Mouse (Mus musculus) hematopoietic stem cell, adult 5-6 weeks (primary cell): ENCODE measurements at regions not wholly inside any gene's neighbourhood (a gene's known extent, or its start where the extent isn't known, plus 50 kb on each side); places are given as distances from the start of the nearest gene placed in this dataset.

ENCODE experiments used
- ATAC-seq, 2 experiments: fragments of 125-278 bp in 1 of 2; replicated peaks in 1 of 2; 2 replicates each; pipeline ENCODE4 v1.8.0; 2016 to 2017; ENCODE audit warnings: inconsistent platforms in 2 of 2, mild to moderate bottlenecking in 2 of 2, moderate number of reproducible peaks in 2 of 2, low read depth in 1 of 2, moderate TSS enrichment in 1 of 2; ENCODE audit not compliant: low FRiP score in 2 of 2, poor library complexity in 2 of 2, severe bottlenecking in 2 of 2, insufficient read depth in 1 of 2, low TSS enrichment in 1 of 2

DNA sequence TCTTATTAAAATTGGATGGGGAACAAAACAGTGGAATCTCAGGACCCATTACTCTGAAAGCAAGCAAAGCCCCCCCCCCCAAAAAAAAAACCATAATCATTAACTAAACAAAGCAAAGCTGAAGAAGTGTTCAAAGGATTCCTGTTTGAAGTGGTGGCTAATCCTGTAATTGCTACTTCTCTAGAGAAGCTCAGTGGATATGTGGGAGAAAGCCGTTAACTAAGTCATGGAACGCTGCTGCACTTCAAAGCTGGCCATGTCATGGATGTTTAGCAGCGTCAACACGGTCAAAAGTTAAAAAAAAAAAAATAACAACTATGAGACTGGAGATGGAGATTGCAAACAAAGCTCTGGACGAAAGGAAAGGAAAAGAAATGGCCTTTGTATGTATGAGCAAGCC lies 305.3 kb upstream of the Slc35b3 start:
- no peak for ATAC-seq

DNA sequence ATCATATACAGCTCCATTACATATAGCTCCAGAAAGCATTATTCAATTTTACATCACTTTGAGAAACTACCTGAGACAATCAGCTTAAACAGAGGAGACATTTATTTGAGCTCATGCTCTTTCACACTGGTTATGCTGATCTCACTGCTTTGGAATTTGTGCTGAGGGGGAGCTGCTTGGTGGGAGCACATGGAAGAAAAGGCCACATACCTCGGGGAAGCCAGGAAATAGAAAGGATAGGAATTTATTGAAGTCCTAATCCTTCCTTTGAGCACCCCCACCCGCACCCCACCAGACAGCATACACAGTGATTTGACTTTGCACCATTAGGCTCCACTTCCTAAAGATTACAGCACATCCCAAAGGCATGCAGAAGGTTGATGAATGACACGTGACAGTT lies 296.0 kb upstream of the Slc35b3 start:
- no peak for ATAC-seq

DNA sequence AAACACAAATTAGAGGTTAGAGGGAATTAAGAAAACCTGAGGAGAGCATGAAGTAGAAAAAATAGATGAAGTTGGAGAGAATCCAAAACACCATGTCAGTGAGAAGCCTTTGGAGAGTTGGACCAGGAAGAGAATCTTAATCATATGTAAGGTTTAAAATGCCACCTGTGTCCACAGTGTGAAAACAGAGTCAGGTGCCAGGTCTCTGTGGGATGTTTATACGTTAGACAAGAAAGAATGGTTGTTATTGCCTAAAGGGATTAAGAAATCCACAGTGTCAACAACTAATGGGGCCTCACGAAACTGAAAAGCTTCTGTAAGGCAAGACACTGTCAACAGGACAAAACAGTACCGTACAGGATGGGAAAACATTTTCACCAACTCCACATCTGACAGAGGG lies 294.7 kb upstream of the Slc35b3 start:
- ATAC-seq: no peak

DNA sequence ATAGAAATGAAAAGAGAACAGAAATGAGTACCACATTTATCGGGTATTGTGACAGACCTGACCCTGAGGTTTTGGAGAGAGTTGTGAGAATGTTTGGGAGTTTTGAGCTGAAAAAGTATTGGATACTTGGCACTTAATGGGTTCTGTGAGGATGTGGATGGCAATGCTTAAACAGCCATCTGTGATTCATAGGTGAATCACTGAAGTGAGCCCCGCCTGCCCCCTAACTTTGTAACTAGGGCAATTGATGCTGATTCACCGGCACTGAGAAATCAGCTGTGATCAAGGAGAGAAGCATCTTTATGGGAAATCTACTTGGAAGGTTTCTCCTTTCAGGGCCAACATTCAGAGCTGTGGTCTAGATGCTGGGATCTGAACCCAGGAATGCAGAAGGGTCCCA lies 291.9 kb upstream of the Slc35b3 start:
- no peak for ATAC-seq

DNA sequence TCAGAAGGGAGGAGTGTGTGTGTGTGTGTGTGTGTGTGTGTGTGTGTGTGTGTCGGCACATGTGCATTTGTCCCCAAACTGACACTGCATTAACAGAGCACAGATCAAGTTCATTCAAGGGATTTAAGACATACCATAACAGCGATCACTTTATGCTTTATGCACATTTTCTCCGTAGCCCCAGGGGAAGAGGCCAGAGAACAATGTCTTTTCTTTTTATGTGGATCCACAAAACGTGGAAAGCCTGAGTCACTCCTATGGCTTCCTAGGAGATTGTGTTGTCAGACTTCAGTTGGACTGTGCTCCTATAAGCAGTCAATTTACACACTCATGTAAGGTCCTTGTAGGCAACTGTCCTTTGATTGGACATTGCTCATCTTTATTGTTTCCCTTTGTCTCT lies 289.4 kb upstream of the Slc35b3 start:
- no peak for ATAC-seq

DNA sequence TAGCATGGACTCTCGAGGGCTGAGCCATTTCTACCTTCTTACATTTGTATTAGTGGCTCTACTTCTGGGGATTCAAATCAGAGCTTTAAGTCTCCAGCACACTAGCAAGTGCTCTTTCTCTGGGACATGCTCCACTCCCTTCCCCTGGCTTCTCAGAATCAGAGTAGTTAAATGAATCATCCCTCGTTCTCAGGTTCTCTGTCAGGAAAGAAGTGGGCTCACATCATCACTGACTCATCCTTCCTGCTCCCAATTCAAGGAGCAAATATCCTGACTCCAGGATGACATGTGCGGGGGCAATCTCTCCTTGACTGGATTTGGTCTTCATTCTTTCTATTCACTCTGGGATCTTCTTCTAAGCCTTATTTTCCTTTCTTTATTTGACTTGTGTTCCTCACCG lies 266.2 kb upstream of the Slc35b3 start:
- no peak for ATAC-seq

DNA sequence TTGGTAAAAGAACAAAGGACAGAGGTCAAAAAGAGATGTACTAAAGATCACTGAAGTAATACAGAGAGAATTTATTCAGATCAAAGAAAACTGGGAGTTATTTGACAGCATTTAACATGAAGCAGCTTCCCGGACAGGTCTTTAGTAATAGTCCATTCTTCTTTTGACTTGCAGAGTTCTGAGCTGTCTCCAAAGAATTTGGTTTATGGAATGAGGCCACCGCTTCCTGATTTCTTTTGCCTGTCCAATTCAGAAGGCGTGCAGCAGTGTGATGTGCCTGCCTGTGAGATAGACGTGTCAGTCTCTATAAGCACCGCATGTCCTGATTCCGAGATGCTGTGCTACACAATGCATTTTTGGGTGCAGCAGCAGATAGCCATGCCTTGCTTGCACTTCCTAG lies 265.0 kb upstream of the Slc35b3 start:
- no peak for ATAC-seq

DNA sequence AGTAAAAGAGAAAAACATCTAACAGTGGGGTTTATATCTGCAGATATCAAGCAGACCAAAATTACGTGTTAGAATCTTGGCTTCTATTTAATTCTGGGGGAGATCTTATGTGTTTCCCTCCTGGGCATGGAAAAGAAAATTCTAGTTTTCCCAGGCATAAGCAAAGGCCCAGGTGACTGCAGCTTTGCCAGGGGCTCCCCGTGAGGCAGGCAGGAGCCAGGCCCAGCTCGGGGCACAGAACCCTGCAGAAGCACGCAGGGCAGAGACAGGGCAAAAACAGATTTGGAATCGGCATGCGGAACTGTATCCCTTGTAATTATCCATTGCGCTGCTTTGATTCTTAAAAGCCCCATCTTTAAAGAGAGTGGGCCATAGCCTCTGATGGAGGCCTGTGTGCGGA lies 250.4 kb upstream of the Slc35b3 start:
- no peak for ATAC-seq

DNA sequence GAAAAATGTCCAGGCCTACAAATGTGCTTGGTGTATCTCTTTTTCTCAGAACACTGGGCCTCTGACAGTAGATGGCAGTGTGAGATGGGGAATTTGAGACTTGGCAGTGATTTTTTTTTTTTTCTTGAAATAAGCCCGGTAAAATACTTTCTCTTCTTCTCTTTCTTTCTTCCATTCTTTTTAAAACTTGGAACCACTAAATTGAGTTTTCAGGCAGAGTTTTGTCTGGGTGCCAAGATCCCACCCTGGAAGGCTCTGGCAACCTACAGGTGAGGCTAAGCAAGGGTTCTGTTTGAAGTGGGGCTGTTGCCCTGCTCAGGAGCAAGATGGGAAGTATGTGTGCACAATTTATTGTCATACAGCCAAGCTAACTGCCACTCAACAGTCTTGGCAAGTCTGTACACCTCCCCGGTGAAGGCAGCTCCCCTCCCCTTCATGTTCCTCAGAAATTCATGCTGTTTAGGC lies 223.1 kb upstream of the Slc35b3 start:
- no peak for ATAC-seq

DNA sequence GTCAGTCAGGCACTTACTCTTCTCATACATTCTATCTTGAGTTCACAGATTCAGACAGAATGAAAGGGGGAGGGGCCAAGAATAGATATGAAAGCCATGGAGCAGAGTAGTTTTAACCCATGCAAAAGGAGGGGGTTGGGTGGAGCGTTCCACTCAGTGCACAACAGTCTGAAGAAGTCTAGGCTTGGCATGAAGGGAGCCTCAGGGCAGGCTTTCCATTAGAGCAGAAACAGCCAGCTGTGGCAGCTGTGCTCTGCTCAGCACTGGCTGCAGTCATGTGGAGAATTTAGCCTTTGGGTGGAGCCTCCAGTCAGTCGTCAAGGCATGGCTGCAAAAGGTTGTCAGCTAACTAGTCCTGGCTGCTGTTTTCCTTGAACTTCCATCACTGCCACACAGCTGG lies 201.3 kb upstream of the Slc35b3 start:
- ATAC-seq: no peak

DNA sequence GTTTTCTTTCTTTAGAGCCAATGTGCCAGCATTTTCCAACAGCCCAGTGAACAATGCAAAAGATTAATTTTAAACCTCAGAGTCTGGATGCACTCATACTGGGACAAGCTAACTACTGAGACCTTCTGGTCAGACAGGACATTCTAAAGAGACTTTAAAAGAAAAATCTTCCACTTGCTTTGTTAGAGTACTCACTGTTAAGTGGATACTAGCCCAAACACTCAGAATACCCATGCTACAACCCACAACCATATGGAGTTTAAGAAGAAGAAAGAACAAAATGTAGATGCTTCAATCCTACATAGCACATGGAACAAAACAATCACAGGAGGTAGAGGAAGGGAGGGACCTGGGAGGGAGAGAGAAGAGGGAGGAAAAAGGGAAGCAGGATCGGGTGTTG lies 167.3 kb upstream of the Slc35b3 start:
- no peak for ATAC-seq

DNA sequence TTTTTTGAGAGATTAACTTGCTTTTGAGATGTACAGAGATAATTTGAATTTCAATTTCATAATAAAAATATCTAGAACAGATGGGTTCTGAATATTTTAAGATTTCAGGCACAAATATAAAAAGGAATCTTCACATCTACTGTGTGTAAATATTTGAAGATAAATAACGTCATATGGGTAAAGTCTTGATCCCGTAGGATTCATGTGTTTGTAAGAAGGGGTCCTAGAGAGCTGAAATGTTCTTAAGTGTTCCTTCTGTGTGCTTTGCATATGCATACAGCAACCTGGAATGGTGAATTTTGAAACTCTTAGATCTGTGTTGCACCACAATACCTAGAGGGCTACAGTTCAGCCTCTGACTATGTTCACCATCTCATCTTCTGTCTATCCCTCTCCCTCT lies 131.4 kb upstream of the Slc35b3 start:
- no peak for ATAC-seq

DNA sequence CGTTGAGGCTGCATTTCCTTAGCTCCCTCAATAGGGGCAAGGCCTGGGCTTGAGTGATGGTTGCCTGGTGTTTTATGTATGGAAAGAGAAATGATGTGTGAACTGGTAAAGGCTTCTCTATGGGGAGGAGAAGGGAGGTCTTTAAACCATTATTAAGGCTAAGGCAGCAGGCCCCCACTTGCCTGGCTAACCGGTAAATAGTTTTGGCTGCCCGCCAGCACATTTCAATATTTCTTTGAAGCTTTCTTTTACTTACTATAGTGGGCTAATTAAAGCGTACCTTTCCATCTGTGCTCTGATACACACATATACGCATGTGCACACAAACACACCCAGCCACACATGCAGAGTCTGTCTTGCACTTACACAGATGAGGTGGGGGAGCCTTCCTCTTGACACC lies 123.9 kb upstream of the Slc35b3 start:
- no peak for ATAC-seq

DNA sequence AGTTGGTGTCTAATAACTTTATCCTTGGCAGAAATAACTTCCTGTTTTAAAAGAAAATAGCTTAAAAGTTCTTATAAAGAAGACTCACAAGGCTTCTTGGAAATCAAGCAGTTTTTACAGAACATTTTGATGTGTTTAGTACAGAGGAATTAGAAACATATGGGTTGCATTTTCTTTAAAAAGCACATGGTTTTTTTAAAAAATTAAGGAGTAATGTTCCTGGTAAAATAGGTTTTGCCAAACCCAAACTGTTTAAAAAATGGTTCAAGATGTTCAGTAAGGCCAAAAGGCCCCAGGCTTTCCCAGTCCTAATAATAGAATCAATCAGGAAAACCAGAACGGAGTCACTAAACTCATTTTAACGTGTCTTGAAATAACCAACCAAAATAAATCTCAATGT lies 113.5 kb upstream of the Slc35b3 start:
- ATAC-seq: no peak

DNA sequence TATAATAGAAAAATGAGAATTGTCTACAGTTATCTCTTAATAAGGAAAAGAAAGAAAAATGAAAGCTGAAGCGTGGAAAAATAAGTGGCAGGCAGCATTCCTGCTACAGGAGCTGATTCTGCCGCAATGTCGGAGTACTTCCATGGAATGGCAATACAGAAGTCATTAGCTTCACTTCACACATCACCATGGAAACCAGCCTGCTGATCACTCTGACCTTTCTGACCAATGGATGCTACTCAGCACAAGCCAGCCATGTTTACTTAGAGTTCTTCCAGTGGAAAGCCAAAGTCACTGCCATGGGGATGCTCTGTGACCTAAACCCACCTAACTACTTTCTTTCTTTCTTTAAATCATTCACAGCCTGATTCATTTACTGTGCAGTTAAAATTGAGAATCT lies 71.6 kb upstream of the Slc35b3 start:
- ATAC-seq: no peak

DNA sequence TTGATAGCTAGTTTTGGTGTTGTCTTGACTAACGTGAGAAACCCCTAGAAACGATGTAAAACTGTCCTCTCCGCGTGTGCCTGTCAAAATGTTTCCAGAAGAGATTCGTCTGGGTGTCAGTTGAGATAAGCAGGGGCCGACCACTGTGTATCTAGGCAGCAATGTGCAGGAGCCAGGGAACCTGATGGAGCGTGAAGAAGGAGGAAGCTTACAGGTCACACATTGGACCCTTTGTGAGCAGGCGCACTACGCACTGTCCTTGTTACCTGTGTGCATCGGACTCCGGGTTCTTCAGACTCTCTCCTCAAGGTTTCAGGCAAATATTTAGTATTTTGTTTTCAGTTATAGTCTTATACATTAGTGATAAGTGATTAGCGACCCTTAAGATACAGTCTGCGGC lies 59.5 kb upstream of the Slc35b3 start:
- no peak for ATAC-seq

DNA sequence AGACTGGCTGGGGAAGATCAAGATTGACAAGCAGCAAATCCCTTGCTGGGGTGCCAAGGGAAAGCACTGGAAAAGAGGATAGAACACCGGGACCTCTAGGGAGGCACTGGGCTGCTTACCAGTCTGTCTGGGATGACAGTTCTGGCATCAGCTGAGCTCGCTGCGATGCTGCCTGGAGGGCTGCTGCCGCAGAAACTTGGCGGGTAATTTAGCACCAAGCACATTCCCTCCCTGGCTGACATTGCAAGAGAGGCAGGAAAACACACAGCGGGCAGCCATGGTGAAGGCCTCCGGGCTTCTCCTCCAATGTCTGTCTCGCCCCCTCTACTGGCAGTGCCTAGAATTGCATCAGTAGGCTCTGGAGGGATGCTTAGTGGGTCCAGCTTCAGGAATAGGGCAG lies 51.0 kb upstream of the Slc35b3 start:
- peak; percentile 87 to 96 for ATAC-seq
